Mouse (Mus musculus) hindbrain, postnatal 0 days (tissue): Measurements from ENCODE around the gene Cyp4f13. TPM values are rescaled to one million over a fixed set of nuclear protein-coding genes. Genes with fewer than 3 reads are reported as not detected.

Experiments
- ATAC-seq: fragments of 200-750 bp; cut with Nextera tagmentation; 2 replicates; pipeline ENCODE4 v1.8.0; 2017; ENCODE audit warnings: mild to moderate bottlenecking, moderate TSS enrichment, moderate library complexity
- DNase-seq: peaks from one replicate; pipeline ENCODE4 v3.0.0-alpha.2; 2015; ENCODE audit warnings: low spot score
- H3K27ac ChIP-seq: fragments of 300-500 bp; sonication (generic); 2 replicates; pipeline ENCODE4 v1.5.1; 2014; ENCODE audit warnings: mild to moderate bottlenecking
- H3K27me3 ChIP-seq: fragments of 300-500 bp; sonication (generic); 2 replicates; pipeline ENCODE4 v1.6.1; 2014; ENCODE audit warnings: low read length, mixed read lengths; ENCODE audit not compliant: insufficient read depth
- H3K36me3 ChIP-seq: fragments of 300-500 bp; sonication (generic); 2 replicates; pipeline ENCODE4 v1.6.1; 2014; ENCODE audit warnings: low read length, mixed read lengths; ENCODE audit not compliant: insufficient read depth
- H3K4me1 ChIP-seq: fragments of 300-500 bp; sonication (generic); 2 replicates; pipeline ENCODE4 v1.6.1; 2014; ENCODE audit warnings: antibody characterized with exemption, low read length, mixed read lengths; ENCODE audit not compliant: insufficient read depth
- H3K4me2 ChIP-seq: fragments of 300-500 bp; sonication (generic); 2 replicates; pipeline ENCODE4 v1.6.1; 2014; ENCODE audit warnings: low read depth, mild to moderate bottlenecking, low read length, moderate library complexity, mixed read lengths
- H3K4me3 ChIP-seq: fragments of 300-500 bp; sonication (generic); 2 replicates; pipeline ENCODE4 v1.5.1; 2014; ENCODE audit warnings: low read length
- H3K9ac ChIP-seq: fragments of 300-500 bp; sonication (generic); replicated peaks from 2 replicates; pipeline ENCODE4 v1.6.1; 2014; ENCODE audit warnings: mild to moderate bottlenecking, low read length, moderate library complexity, mixed read lengths
- H3K9me3 ChIP-seq: fragments of 300-500 bp; sonication (generic); 2 replicates; pipeline ENCODE4 v1.6.1; 2016; ENCODE audit warnings: low read length, mixed read lengths
- CTCF ChIP-seq: IDR thresholded peaks from 2 replicates; pipeline ENCODE4 v1.5.1; 2016; ENCODE audit warnings: antibody characterized with exemption, control low read depth, low read depth
- WGBS: fragments of 180-500 bp; shearing (Covaris S2); extraction: QIAGEN DNeasy Blood & Tissue Kit; methylation state at CpG from one replicate; pipeline ENCODE4 v1.1.7; 2014; 5-methylcytosine and 5-hydroxymethylcytosine counted together
- polyA plus RNA-seq: library from polyadenylated mRNA; unstranded; fragments of >200 nt; fragmentation: Nextera tagmentation; extraction: Ambion mirVana; gene quantifications from 2 replicates; pipeline ENCODE4 v1.2.1, GENCODE M21; 2015
- total RNA-seq: library from RNA; depleted of rRNA; stranded (reverse); fragments of >200 nt; gene quantifications from 2 replicates; pipeline ENCODE4 v1.2.3, GENCODE M21; 2014

The Cyp4f13 gene
- total and polyA plus RNA-seq, 2 experiments from 2014 or later: 9.3 to 11.1 TPM

GRCm38 (mm10) chr17:32943661-32944060, 3.5 kb downstream of the Cyp4f13 start:
- ATAC-seq (no peak), DNase-seq (no peak)
- Histone ChIP-seq H3K4me3 (no peak overlapping the region), H3K4me1 (no peaks in the 10 kb centered on the region), H3K36me3 (no peaks in the 10 kb centered on the region), H3K27ac (no peak overlapping the region), H3K27me3 (no peaks in the 10 kb centered on the region), H3K9me3 (no peaks in the 10 kb centered on the region), H3K9ac (no peak overlapping the region), H3K4me2 (no peak overlapping the region)
- WGBS: 91% methylated on average over 3 of the region's 3 CpGs
- TF ChIP-seq CTCF: no peak

GRCm38 (mm10) chr17:32939831-32940230, 7.4 kb downstream of the Cyp4f13 start:
- TF ChIP-seq CTCF: no peak
- no peak overlapping the region for H3K9ac ChIP-seq
- H3K4me3 ChIP-seq: no peak overlapping the region
- H3K36me3 ChIP-seq: no peaks in the 10 kb centered on the region
- H3K9me3 ChIP-seq: no peaks in the 10 kb centered on the region
- no peak overlapping the region for H3K4me2 ChIP-seq
- ATAC-seq (no peak), DNase-seq (no peak)
- WGBS: 87% methylated on average over 4 of the region's 4 CpGs
- no peaks in the 10 kb centered on the region for H3K27me3 ChIP-seq
- H3K4me1 ChIP-seq: no peaks in the 10 kb centered on the region
- no peak overlapping the region for H3K27ac ChIP-seq

- no peak overlapping the region for H3K9ac ChIP-seq
- ATAC-seq: no peak
- no peaks in the 10 kb centered on the region for H3K36me3 ChIP-seq
- no peaks in the 10 kb centered on the region for H3K27me3 ChIP-seq
- H3K9me3 ChIP-seq: no peaks in the 10 kb centered on the region
- no peak for DNase-seq
- 83% methylated on average over 5 of the region's 5 CpGs for whole genome bisulfite sequencing
- no peak overlapping the region for H3K4me2 ChIP-seq
- no peak for TF ChIP-seq CTCF
- H3K4me3 ChIP-seq: no peak overlapping the region
- no peaks in the 10 kb centered on the region for H3K4me1 ChIP-seq
- H3K27ac ChIP-seq: no peak overlapping the region
These were observed 19.4 kb downstream of the Cyp4f13 start for GRCm38 (mm10) chr17:32927803-32928202.

- H3K9me3 ChIP-seq: peaks cover 10% of the 10 kb centered on the region
- DNase-seq: peak; percentile 85
- 22% methylated on average over 32 of the region's 32 CpGs for WGBS
- no peaks in the 10 kb centered on the region for H3K27me3 ChIP-seq
- ATAC-seq: peak; percentile 98
- no peaks in the 10 kb centered on the region for H3K36me3 ChIP-seq
- H3K4me3 ChIP-seq: peak overlapping the region; percentile 38
- no peaks in the 10 kb centered on the region for H3K4me1 ChIP-seq
- peak overlapping the region; percentile 42 for H3K27ac ChIP-seq
- peak overlapping the region; percentile 58 for H3K4me2 ChIP-seq
- peak; percentile 28; the same call in 1 of the 2 replicates for TF ChIP-seq CTCF
- peak overlapping the region; percentile 59 for H3K9ac ChIP-seq
These were observed 22.4 kb downstream of the Cyp4f13 start for GRCm38 (mm10) chr17:32924658-32925312.

- Histone ChIP-seq H3K9ac (no peak overlapping the region), H3K4me2 (no peak overlapping the region), H3K27ac (no peak overlapping the region), H3K4me1 (no peaks in the 10 kb centered on the region), H3K9me3 (peaks cover 10% of the 10 kb centered on the region), H3K27me3 (no peaks in the 10 kb centered on the region), H3K4me3 (no peak overlapping the region), H3K36me3 (no peaks in the 10 kb centered on the region)
- 97% methylated on average over 1 of the region's 1 CpGs for WGBS
- no peak for TF ChIP-seq CTCF
- DNase-seq: no peak
- no peak for ATAC-seq
These were observed 23.5 kb downstream of the Cyp4f13 start for GRCm38 (mm10) chr17:32923681-32924080.

GRCm38 (mm10) chr17:32919123-32919522, 28.1 kb downstream of the Cyp4f13 start:
- H3K36me3 ChIP-seq: no peaks in the 10 kb centered on the region
- no peak for TF ChIP-seq CTCF
- no peak overlapping the region for H3K4me3 ChIP-seq
- H3K9me3 ChIP-seq: peaks cover 10% of the 10 kb centered on the region
- DNase-seq: no peak
- no peak overlapping the region for H3K4me2 ChIP-seq
- H3K9ac ChIP-seq: no peak overlapping the region
- WGBS: 81% methylated on average over 2 of the region's 2 CpGs
- no peak overlapping the region for H3K27ac ChIP-seq
- H3K4me1 ChIP-seq: no peaks in the 10 kb centered on the region
- no peaks in the 10 kb centered on the region for H3K27me3 ChIP-seq
- ATAC-seq: no peak

GRCm38 (mm10) chr17:32917131-32917530, 30.1 kb downstream of the Cyp4f13 start, which contains the start of gene Cyp4f14:
Cyp4f14 (minus strand) TSS chr17:32917342.
- Histone ChIP-seq H3K27ac (no peak within 1 kb of the TSS), H3K36me3 (no peaks in the 10 kb centered on the region), H3K27me3 (no peaks in the 10 kb centered on the region), H3K9me3 (peaks cover 10% of the 10 kb centered on the region), H3K4me3 (no peak within 1 kb of the TSS), H3K9ac (no peak within 1 kb of the TSS), H3K4me1 (no peaks in the 10 kb centered on the region), H3K4me2 (no peak within 1 kb of the TSS)
- WGBS: 37% methylated on average over 2 of the region's 2 CpGs
- DNase-seq: peak; percentile 50
- ATAC-seq: peak; percentile 58; the same call in 1 of the 2 replicates
- no peak for TF ChIP-seq CTCF
